Mouse (Mus musculus) thymus, adult 2 months (tissue): ENCODE results near the gene Omp.

Experiments used
- CTCF ChIP-seq: fragments of 200-500 bp; IDR thresholded peaks from 2 replicates; pipeline ENCODE4 v1.5.1; 2012; ENCODE audit warnings: mild to moderate bottlenecking, control low read depth, low read length, moderate library complexity, borderline replicate concordance; ENCODE audit not compliant: control insufficient read depth, poor library complexity, insufficient read depth; ENCODE audit errors: extremely low read depth
- POLR2A ChIP-seq: fragments of 200-500 bp; IDR thresholded peaks from 2 replicates; pipeline ENCODE4 v1.6.1; 2012; ENCODE audit warnings: mild to moderate bottlenecking, low read length, control low read depth, moderate library complexity; ENCODE audit not compliant: control insufficient read depth, poor library complexity, insufficient read depth; ENCODE audit errors: extremely low read depth

DNA sequence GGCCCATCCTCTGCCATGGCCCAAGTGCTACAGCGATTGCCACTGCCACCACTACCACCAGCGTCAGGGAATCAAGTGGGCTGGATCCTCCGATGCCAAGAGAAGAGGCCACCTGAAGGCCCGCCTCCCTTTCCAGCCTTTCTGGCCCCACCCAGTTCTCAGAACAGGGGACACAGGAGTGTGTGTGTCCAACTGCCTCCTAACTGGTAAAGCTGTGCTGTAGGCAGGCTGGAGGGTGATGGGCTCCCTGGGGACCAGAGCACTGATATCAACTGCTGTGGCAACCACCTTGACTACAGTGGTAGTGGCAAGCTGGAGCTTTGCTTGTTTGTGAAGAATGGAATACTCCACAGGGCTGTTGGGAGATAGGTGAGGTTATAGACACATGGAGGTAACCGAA is at the start of gene Omp:
- TF ChIP-seq CTCF, result no peak
- TF ChIP-seq POLR2A, result no peak
